Mouse (Mus musculus) midbrain, embryonic 10.5 days (tissue): ENCODE measurements at regions not wholly inside any gene's neighbourhood (a gene's known extent, or its start where the extent isn't known, plus 50 kb on each side); places are given as distances from the start of the nearest gene placed in this dataset.

ENCODE experiments used
- DNase-seq: peaks from one replicate; pipeline ENCODE4 v3.0.0-alpha.2; 2017; ENCODE audit warnings: low spot score
- H3K27ac ChIP-seq: fragments of 300-500 bp; sonication (generic); replicated peaks from 2 replicates; pipeline ENCODE4 v1.5.1; 2016; ENCODE audit warnings: mild to moderate bottlenecking
- H3K27me3 ChIP-seq: fragments of 300-500 bp; sonication (generic); 2 replicates; pipeline ENCODE4 v1.6.1; 2016; ENCODE audit warnings: low read depth, mild to moderate bottlenecking; ENCODE audit not compliant: poor library complexity, severe bottlenecking
- H3K36me3 ChIP-seq: fragments of 300-500 bp; sonication (generic); 2 replicates; pipeline ENCODE4 v1.6.1; 2016; ENCODE audit warnings: mild to moderate bottlenecking, moderate library complexity
- H3K4me1 ChIP-seq: fragments of 300-500 bp; sonication (generic); 2 replicates; pipeline ENCODE4 v1.6.1; 2016
- H3K4me3 ChIP-seq: fragments of 300-500 bp; sonication (generic); 2 replicates; pipeline ENCODE4 v1.5.1; 2016; ENCODE audit warnings: mild to moderate bottlenecking, moderate library complexity
- H3K9me3 ChIP-seq: fragments of 300-500 bp; sonication (generic); replicated peaks from 2 replicates; pipeline ENCODE4 v1.6.1; 2016; ENCODE audit warnings: mild to moderate bottlenecking
- WGBS: fragments of 180-500 bp; shearing (Covaris S2); methylation state at CpG from one replicate; pipeline ENCODE4 v1.1.7; 2016; 5-methylcytosine and 5-hydroxymethylcytosine counted together

DNA sequence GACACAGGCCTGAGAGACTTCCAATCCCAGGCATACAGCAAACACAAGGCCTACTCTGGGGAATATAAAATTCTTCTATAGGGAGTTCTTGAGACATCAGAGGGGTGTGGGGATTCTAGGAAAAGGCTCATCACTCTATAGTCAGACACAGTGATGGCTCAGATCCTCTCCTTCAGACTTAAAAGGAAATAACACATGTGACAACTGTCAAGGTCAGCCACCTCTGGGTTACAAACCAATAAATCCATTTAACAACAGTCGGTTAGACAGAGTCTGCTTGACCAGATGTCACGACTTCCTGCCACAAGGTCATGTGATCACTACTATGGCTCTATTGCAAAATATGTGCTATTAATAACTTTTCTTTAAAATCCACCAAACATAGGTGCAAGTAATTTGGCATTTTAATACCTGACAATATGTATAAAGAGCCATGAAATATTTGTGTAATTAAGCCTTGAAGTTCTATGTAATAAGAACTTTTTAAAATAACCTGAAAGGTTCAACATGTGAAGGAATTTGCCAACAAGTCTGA is 94.1 kb upstream of the Lpar1 start:
- 73% methylated on average over 2 of the region's 2 CpGs for WGBS
- H3K4me3 ChIP-seq: no peak overlapping the region
- no peaks in the 10 kb centered on the region for H3K27me3 ChIP-seq
- no peaks in the 10 kb centered on the region for H3K4me1 ChIP-seq
- H3K27ac ChIP-seq: no peak overlapping the region
- no peaks in the 10 kb centered on the region for H3K36me3 ChIP-seq
- DNase-seq: no peak
- no peaks in the 10 kb centered on the region for H3K9me3 ChIP-seq

- H3K27ac ChIP-seq: no peak overlapping the region
- no peaks in the 10 kb centered on the region for H3K4me1 ChIP-seq
- no peak overlapping the region for H3K4me3 ChIP-seq
- no peak for DNase-seq
- WGBS: 98% methylated on average over 6 of the region's 6 CpGs
- no peaks in the 10 kb centered on the region for H3K36me3 ChIP-seq
- no peaks in the 10 kb centered on the region for H3K9me3 ChIP-seq
- H3K27me3 ChIP-seq: no peaks in the 10 kb centered on the region
Observed at GRCm38 (mm10) chr4:58646821-58647220, 93.1 kb upstream of the Lpar1 start.

DNA sequence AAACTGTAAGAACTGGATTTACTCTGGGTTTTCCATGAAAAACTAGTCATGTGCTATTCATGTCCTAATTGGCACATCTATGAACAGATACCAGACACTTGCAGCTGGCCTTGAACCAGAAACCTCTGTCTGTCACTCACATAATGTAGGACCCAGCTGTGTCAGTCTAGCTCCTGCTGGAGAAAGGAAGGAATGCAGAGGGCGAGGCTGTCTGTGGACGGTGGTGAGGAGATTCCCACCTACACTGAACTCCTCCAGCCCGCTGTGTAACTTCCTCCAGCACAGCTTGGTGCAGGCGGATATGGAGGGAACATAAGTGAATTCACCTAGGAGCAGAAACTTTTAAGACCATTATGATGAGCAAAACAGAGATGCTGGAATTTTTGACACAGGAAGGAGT is 89.7 kb upstream of the Lpar1 start:
- H3K4me3 ChIP-seq: no peak overlapping the region
- H3K36me3 ChIP-seq: no peaks in the 10 kb centered on the region
- H3K27me3 ChIP-seq: no peaks in the 10 kb centered on the region
- WGBS: 53% methylated on average over 4 of the region's 4 CpGs
- H3K27ac ChIP-seq: no peak overlapping the region
- no peak for DNase-seq
- no peaks in the 10 kb centered on the region for H3K4me1 ChIP-seq
- H3K9me3 ChIP-seq: no peaks in the 10 kb centered on the region

GRCm38 (mm10) chr4:58642236-58642635 is 88.5 kb upstream of the Lpar1 start:
- H3K27me3 ChIP-seq: no peaks in the 10 kb centered on the region
- H3K4me3 ChIP-seq: no peak overlapping the region
- no peaks in the 10 kb centered on the region for H3K4me1 ChIP-seq
- no peaks in the 10 kb centered on the region for H3K36me3 ChIP-seq
- H3K27ac ChIP-seq: no peak overlapping the region
- H3K9me3 ChIP-seq: no peaks in the 10 kb centered on the region
- 90% methylated on average over 10 of the region's 10 CpGs for WGBS
- DNase-seq: no peak

GRCm38 (mm10) chr4:58632696-58633095 is 79.0 kb upstream of the Lpar1 start:
- Histone ChIP-seq H3K27ac (no peak overlapping the region), H3K27me3 (no peaks in the 10 kb centered on the region), H3K4me3 (no peak overlapping the region), H3K36me3 (no peaks in the 10 kb centered on the region), H3K4me1 (no peaks in the 10 kb centered on the region), H3K9me3 (peaks cover 6% of the 10 kb centered on the region)
- 91% methylated on average over 1 of the region's 1 CpGs for WGBS
- DNase-seq: no peak

DNA sequence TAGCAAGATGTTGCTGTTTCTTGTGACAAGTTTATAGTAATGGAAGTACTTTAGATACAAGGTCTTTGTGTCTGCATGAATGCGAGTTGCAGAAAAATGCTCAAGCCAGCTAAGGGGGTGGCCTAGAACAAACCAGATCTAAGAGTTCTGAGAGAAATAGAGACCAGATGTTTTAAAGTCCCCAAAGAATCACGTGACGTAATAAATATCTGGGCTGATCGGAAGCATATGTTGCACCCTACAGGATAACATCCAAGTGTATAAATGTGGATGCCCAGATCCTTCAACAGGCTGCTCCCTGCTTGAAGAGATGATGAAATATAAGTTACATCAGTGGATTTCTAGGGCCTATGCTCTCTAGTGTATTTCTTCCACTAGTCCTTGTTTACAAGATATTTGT is 77.7 kb upstream of the Lpar1 start:
- no peak for DNase-seq
- WGBS: 78% methylated on average over 4 of the region's 4 CpGs
- H3K4me3 ChIP-seq: no peak overlapping the region
- no peaks in the 10 kb centered on the region for H3K4me1 ChIP-seq
- peaks cover 6% of the 10 kb centered on the region for H3K9me3 ChIP-seq
- no peaks in the 10 kb centered on the region for H3K27me3 ChIP-seq
- H3K27ac ChIP-seq: no peak overlapping the region
- no peaks in the 10 kb centered on the region for H3K36me3 ChIP-seq

- WGBS: 64% methylated on average over 7 of the region's 7 CpGs
- Histone ChIP-seq H3K27me3 (no peaks in the 10 kb centered on the region), H3K4me1 (no peaks in the 10 kb centered on the region), H3K4me3 (no peak overlapping the region), H3K9me3 (peaks cover 6% of the 10 kb centered on the region), H3K36me3 (no peaks in the 10 kb centered on the region), H3K27ac (no peak overlapping the region)
- no peak for DNase-seq
Observed at GRCm38 (mm10) chr4:58627021-58627420, 73.3 kb upstream of the Lpar1 start.

GRCm38 (mm10) chr4:58624059-58624458 is 70.4 kb upstream of the Lpar1 start:
- H3K9me3 ChIP-seq: no peaks in the 10 kb centered on the region
- 81% methylated on average over 3 of the region's 3 CpGs for WGBS
- H3K36me3 ChIP-seq: no peaks in the 10 kb centered on the region
- no peaks in the 10 kb centered on the region for H3K27me3 ChIP-seq
- H3K4me3 ChIP-seq: no peak overlapping the region
- no peak overlapping the region for H3K27ac ChIP-seq
- H3K4me1 ChIP-seq: no peaks in the 10 kb centered on the region
- DNase-seq: no peak

DNA sequence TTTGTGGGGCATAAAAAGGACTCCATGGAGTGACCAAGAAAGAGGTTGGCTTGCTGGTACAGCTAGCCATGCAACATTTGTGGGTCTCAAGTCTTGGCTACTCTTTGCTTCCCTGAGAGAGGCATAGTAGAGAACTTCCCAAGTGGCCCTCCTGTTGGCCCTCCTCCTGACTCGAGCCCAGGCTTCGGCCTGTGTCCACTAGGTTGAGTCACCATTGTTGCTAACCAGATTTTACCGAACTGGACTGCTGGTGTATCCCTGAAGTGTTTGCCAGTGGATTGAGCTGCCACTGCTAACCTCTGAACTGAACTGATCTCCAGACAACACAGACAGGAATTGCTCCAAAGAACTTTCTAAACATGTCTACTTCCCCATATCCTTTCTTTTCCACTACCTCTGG is 66.9 kb upstream of the Lpar1 start:
- WGBS: 97% methylated on average over 3 of the region's 3 CpGs
- H3K36me3 ChIP-seq: no peaks in the 10 kb centered on the region
- H3K27ac ChIP-seq: no peak overlapping the region
- no peaks in the 10 kb centered on the region for H3K27me3 ChIP-seq
- no peak for DNase-seq
- no peaks in the 10 kb centered on the region for H3K4me1 ChIP-seq
- no peaks in the 10 kb centered on the region for H3K9me3 ChIP-seq
- H3K4me3 ChIP-seq: no peak overlapping the region

DNA sequence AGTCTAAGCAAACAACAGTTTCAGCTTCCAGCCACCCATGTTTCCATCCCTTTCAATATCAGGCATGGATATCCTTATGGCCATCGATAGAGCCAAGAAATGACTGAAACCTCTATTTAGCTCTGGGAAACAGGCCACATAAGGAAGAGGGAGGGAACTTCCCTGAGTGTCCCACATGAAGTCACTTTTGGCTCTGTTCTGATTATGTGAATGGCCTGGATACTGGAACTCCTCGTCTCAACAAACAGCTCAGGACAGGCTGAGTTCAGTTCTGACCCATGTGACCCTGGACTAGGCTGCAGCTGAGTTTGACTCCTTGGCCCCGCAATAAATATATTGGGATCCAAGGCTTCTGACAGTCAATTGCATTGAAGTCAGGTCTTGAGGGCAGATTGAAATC is 63.6 kb upstream of the Lpar1 start:
- H3K36me3 ChIP-seq: no peaks in the 10 kb centered on the region
- no peaks in the 10 kb centered on the region for H3K4me1 ChIP-seq
- H3K27ac ChIP-seq: no peak overlapping the region
- H3K4me3 ChIP-seq: no peak overlapping the region
- 97% methylated on average over 3 of the region's 3 CpGs for WGBS
- H3K9me3 ChIP-seq: no peaks in the 10 kb centered on the region
- H3K27me3 ChIP-seq: no peaks in the 10 kb centered on the region
- no peak for DNase-seq

DNA sequence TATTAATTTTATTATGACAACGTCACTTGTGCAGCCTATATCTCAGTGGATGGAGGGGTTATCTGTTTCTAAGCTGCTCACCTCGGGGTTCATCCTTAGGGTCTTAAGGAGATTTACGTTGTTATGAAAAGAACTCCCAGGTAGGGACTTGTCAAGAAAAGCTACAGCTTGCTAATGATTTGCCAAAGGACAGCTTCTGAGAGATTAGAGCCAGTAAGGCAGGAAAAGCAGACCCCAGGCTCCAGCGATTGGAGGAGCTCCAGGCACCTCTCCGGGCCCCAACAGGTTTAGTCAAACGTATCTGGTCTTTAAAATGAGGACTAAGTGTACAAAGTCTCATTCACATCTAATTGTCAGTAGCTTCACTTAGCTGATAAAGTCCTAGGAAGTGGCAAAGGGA is 59.8 kb upstream of the Lpar1 start:
- Histone ChIP-seq H3K27ac (no peak overlapping the region), H3K27me3 (no peaks in the 10 kb centered on the region), H3K36me3 (no peaks in the 10 kb centered on the region), H3K9me3 (no peaks in the 10 kb centered on the region), H3K4me1 (no peaks in the 10 kb centered on the region), H3K4me3 (no peak overlapping the region)
- WGBS: 53% methylated on average over 6 of the region's 6 CpGs
- no peak for DNase-seq

DNA sequence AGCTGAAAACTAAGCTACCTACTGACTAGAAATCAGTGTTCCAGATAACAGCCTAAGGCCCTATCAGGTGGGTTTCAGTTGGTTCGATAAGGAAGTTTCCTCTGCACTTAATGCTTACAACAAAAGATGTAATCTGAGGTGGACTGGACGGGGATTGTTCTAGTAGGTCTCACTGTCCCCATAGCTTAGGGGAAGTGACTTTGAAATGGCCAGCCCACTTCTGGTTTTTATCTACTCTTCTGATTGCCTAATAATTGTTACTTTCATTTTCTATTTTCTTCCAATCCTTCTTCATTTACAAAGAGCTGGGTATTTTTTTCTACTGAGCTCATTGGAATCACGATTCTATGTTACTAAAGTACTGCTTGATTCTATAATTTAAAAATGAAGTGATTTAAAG is 59.3 kb upstream of the Lpar1 start:
- H3K36me3 ChIP-seq: no peaks in the 10 kb centered on the region
- no peak overlapping the region for H3K27ac ChIP-seq
- no peak overlapping the region for H3K4me3 ChIP-seq
- no peaks in the 10 kb centered on the region for H3K4me1 ChIP-seq
- H3K9me3 ChIP-seq: 0 out of 2 replicates have a peak, but pooled peaks cover under 1% of the 10 kb centered on the region
- DNase-seq: no peak
- no peaks in the 10 kb centered on the region for H3K27me3 ChIP-seq
- WGBS: 86% methylated on average over 3 of the region's 3 CpGs

DNA sequence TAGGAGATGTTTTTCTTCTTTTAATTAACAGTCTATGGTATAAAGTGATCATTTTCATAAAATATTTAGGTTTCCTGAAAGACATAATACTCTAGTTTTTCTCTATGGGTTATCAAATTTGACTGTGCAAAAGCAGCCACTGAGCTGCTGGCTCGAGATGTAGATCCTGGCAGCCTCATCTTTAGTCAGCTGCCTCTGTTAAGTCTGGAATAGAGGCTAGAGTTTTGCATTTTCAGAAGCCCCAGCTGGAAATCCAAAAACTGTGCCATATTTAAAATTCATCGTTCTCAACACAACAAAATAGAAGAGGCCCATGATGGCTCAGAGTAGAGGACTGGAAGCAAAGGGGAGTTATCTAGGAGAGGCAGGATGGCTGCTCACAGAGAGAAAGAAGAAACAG is 53.8 kb upstream of the Lpar1 start:
- no peaks in the 10 kb centered on the region for H3K36me3 ChIP-seq
- no peaks in the 10 kb centered on the region for H3K27me3 ChIP-seq
- H3K27ac ChIP-seq: no peak overlapping the region
- H3K9me3 ChIP-seq: 0 out of 2 replicates have a peak, but pooled peaks cover 6% of the 10 kb centered on the region
- no peaks in the 10 kb centered on the region for H3K4me1 ChIP-seq
- DNase-seq: no peak
- 88% methylated on average over 2 of the region's 2 CpGs for WGBS
- H3K4me3 ChIP-seq: no peak overlapping the region

- no peaks in the 10 kb centered on the region for H3K27me3 ChIP-seq
- H3K27ac ChIP-seq: no peak overlapping the region
- 80% methylated on average over 3 of the region's 3 CpGs for WGBS
- H3K4me1 ChIP-seq: no peaks in the 10 kb centered on the region
- 0 out of 2 replicates have a peak, but pooled peaks cover 6% of the 10 kb centered on the region for H3K9me3 ChIP-seq
- H3K4me3 ChIP-seq: no peak overlapping the region
- DNase-seq: no peak
- no peaks in the 10 kb centered on the region for H3K36me3 ChIP-seq
Observed at GRCm38 (mm10) chr4:58605941-58606340, 52.2 kb upstream of the Lpar1 start.
